Mouse (Mus musculus) cerebellum, postnatal 25 days (tissue): ENCODE data around the gene Gsg1l2.

ENCODE experiments used
- DNase-seq, 2 experiments: peaks; one replicate each; pipeline ENCODE4 v3.0.0; 2021; ENCODE audit warnings: mixed read lengths in 2 of 2

The Gsg1l2 gene

DNA sequence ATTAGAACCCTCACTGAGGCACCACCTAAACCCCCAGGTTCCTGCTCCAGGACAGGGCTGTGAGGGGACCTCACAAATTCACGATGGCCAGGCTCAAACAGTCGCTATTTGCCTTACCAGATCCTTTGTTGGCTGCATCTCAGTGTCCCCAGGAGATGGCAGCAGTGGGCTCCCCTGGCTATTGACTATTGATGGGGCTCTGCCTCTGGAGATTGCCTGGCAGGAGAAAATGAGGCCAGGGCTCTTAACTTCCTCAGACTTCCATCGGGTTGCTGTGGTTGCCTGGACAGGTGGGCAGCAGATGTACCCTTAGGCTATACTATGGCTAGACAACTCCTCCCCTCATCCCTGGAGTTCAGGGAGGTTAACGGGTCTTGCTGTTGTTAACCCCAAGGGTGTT, 45.8 kb downstream of the Gsg1l2 start:
- peak; percentile 22 to 38 for DNase-seq

- peak; percentile 63 to 74 for DNase-seq
Measured at GRCm38 (mm10) chr11:67821560-67821959, 47.2 kb downstream of the Gsg1l2 start.

DNA sequence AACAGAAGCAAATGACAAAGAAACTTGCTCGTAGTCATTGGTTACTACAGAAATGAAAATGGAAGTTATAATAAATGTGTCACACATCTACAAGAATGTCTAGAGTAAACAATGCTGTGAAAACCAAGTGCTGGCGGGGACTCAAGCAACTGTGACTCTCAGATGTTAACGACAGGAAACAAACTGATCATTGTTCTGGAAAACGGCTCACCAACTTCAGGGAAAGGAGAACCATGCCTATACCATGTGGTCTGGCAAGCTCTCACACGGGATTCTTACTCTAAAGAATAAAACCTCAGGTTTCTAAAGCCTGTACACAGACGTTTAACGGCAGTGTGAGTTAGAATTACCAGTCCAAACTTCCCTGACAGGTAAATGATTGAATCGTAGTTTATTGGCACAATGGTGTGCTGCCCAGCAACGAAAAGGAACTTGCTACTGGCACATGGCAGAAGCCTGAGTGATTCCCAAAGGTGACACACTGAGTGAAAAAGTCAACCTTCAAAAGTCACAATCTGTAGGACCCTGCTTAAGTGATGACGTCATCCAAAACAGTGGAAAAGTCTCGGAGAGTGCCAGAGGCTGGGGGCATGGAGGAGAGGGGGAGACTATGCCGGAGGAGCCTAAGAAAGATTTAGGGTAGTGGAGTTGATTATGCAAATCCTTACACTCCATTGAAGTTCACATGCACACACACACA, 54.1 kb downstream of the Gsg1l2 start:
- DNase-seq: no peak

DNA sequence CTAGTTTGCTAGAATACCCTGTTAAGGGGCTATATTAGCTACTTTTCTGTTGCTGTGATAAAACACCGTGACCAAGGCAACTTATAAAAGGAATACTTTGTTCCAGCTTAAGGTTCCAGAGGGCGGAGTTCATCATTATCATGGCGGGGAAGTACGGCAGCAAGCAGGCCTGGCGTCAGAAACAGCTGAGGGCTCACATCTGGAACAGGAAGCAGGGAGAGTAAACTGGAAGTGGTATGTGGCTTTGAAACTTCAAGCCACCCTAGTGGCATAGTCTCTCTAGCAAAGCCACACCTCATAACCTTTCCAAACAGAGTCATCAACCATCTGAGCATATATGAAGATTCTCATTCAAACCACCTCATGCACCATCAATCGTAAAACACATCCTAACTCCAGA, 55.1 kb downstream of the Gsg1l2 start:
- no peak for DNase-seq

DNA sequence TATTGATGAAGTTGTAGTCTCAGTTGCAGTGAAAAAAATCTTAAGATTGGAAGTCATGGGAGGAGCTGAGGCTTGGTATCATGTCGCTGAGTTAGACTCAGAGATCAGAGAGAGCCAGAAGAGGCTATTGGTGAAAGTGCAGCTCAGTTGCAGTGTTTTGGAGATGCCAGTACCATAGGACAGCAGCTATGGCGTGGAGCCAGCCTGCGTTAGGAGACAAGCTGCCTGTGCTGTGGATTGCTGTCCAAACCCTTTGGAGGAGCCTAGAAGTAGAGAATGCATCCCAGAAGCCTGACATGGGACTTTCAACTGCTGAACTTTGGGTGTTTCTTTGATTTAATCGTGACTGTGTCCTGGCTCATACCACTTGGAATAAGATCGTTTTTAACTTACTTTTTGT, 57.4 kb downstream of the Gsg1l2 start:
- peak in 1 of 2 experiments; percentile 39 for DNase-seq

DNA sequence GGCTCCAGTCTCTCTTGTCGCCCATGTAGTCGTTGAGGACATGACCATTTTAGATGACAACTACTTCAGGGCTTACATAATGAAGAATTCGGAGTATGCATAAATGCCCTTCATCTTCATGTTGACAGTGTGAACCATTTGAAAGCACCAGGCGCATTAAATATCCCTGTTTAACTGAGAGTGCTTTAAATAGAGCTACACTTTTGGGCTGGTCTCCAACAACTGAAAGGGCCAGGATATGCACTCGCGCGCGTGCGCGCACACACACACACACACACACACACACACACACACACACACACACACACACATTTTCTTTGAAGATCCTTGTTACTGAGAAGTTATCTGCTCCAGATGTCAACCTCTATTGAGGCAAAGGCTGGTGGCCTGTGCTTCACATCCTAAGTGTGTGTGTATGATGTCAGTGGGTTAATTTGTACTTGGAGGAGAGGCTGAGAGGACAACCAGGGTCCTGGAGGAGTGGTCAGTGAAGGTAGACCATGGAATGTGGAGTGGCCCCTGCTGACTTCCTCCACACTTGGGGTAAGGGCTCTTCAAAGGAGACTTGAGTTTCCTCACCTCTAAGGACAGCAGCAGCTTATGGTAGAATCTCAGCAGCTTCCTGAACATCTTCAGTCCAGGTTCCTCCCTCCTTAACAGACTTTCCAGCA, 61.1 kb downstream of the Gsg1l2 start:
- no peak for DNase-seq
